Mouse (Mus musculus) ovary, postnatal 14 days (tissue): ENCODE measurements around the gene Usp42.

Experiments used
- DNase-seq: peaks from one replicate; pipeline ENCODE4 v3.0.0; 2022; ENCODE audit warnings: low spot score

Gene Usp42

GRCm38 (mm10) chr5:143732180-143732891 is at the start of gene Usp42:
Gene Usp42 (minus strand): TSS chr5:143732280.
- peak; percentile 92 for DNase-seq

GRCm38 (mm10) chr5:143760508-143760907 is 28.4 kb upstream of the Usp42 start:
- no peak for DNase-seq

GRCm38 (mm10) chr5:143759554-143759953 is 27.5 kb upstream of the Usp42 start:
- no peak for DNase-seq

- peak; percentile 71 for DNase-seq
Observed at GRCm38 (mm10) chr5:143757755-143758443, 25.8 kb upstream of the Usp42 start.

GRCm38 (mm10) chr5:143755529-143756141 is 23.6 kb upstream of the Usp42 start:
- no peak for DNase-seq

GRCm38 (mm10) chr5:143749630-143750208 is 17.6 kb upstream of the Usp42 start:
- DNase-seq: no peak

- no peak for DNase-seq
Observed at GRCm38 (mm10) chr5:143731483-143732112, 482 bp downstream of the Usp42 start.

- no peak for DNase-seq
Observed at GRCm38 (mm10) chr5:143730915-143731314, 1.2 kb downstream of the Usp42 start.

GRCm38 (mm10) chr5:143721962-143722361 is 10.1 kb downstream of the Usp42 start:
- no peak for DNase-seq

GRCm38 (mm10) chr5:143712011-143712800 is 19.9 kb downstream of the Usp42 start:
- DNase-seq: no peak

- DNase-seq: peak; percentile 62
Observed at GRCm38 (mm10) chr5:143711326-143711725, 20.8 kb downstream of the Usp42 start.

- DNase-seq: no peak
Observed at GRCm38 (mm10) chr5:143706822-143707200, 25.3 kb downstream of the Usp42 start.

GRCm38 (mm10) chr5:143706030-143706821 is 25.9 kb downstream of the Usp42 start:
- no peak for DNase-seq

GRCm38 (mm10) chr5:143705659-143705982 is 26.5 kb downstream of the Usp42 start:
- DNase-seq: no peak

- no peak for DNase-seq
Observed at GRCm38 (mm10) chr5:143704875-143705658, 27.0 kb downstream of the Usp42 start.

- no peak for DNase-seq
Observed at GRCm38 (mm10) chr5:143701074-143701473, 31.0 kb downstream of the Usp42 start.

- no peak for DNase-seq
Observed at GRCm38 (mm10) chr5:143700247-143700646, 31.8 kb downstream of the Usp42 start.

GRCm38 (mm10) chr5:143698454-143698853 is 33.6 kb downstream of the Usp42 start:
- DNase-seq: no peak

GRCm38 (mm10) chr5:143696323-143696722 is 35.8 kb downstream of the Usp42 start:
- no peak for DNase-seq

- DNase-seq: no peak
Observed at GRCm38 (mm10) chr5:143690926-143691325, 41.2 kb downstream of the Usp42 start.
